Mouse (Mus musculus): ENCODE data around the gene Pcgf5.

DNA sequence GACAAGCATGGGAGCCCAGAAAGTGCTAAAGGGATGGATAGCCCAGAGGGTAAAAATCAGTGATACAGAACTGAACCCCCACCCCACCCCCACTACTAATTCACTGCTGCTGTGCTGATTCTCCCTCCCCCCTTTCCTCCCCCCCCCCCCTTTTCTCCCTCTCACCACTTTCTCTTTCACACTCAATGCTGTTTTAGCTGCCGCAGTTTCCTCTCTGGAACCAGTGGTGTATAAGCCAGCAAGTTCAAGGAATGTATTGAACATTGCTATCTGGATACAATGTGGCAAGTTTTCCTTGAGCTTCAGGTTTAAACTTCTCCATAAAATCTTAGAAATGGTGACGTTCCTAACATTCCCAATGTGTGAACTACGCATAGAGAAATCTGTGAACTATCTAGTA is 34.8 kb downstream of the Pcgf5 start:
- TF ChIP-seq POLR2A (IDR thresholded peaks at IDR 0.05; ENCODE audit: borderline replicate concordance, extremely low read depth, insufficient read depth, insufficient read length, poor library complexity, severe bottlenecking), result no peak
- no peak for TF ChIP-seq CTCF (IDR thresholded peaks at IDR 0.05; ENCODE audit: borderline replicate concordance, extremely low read depth, insufficient read depth, insufficient read length)

Measured in brain, embryonic 14.5 days (tissue).